Mouse (Mus musculus): ENCODE data around the gene Taar8b. TPM values are rescaled to one million over a fixed set of nuclear protein-coding genes. Genes with fewer than 3 reads are reported as not detected.
"Not testable (repeated sequence)": the region's sequence is repeated elsewhere in the genome, so short reads cannot be mapped to it uniquely, and the experiment has no call there.

Gene Taar8b
- polyA plus RNA-seq, 1 experiment from 2014 or later, result not detected

DNA sequence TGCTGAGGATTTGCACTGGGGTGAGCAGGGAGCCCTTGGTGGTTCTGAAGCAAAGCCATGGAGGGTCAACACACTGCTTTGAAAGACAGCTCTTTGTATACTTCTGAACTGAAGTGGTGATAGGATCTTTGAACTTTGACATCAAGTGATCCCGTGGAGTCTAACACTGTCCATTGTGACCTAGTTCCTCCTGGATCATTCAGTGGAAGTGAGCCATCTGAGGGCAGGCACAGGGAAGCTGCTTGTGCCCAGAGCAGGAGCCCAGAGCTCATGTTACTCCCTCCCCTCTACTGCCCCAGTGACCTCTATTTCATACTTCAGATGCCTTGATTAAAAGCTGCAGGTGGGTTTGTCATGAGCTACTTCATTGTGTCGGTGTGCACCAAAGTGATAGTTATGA is 4.9 kb upstream of the Taar8b start:
- not testable (repeated sequence) for H3K36me3 ChIP-seq; H3K4me3 ChIP-seq (replicated peaks); H3K4me2 ChIP-seq (replicated peaks); H3K4me1 ChIP-seq (replicated peaks); ATAC-seq; H3K27me3 ChIP-seq (replicated peaks); H3K27ac ChIP-seq; H3K9ac ChIP-seq; H3K9me3 ChIP-seq
- 67% methylated on average over 2 of the region's 2 CpGs for WGBS

- Histone ChIP-seq H3K27ac (0 out of 2 replicates have a peak overlapping the region, but pooled peaks have one; percentile 44), H3K27me3 (replicated peaks) (no peaks in the 10 kb centered on the region), H3K9ac (no peak overlapping the region), H3K36me3 (no peaks in the 10 kb centered on the region), H3K4me3 (replicated peaks) (no peak overlapping the region), H3K9me3 (no peaks in the 10 kb centered on the region), H3K4me1 (replicated peaks) (no peaks in the 10 kb centered on the region), H3K4me2 (replicated peaks) (no peak overlapping the region)
- WGBS, result 84% methylated on average over 2 of the region's 2 CpGs
- no peak; the same call in 1 of the 2 replicates for ATAC-seq
Measured at GRCm38 (mm10) chr10:24087168-24087567, 4.9 kb downstream of the Taar8b start.

DNA sequence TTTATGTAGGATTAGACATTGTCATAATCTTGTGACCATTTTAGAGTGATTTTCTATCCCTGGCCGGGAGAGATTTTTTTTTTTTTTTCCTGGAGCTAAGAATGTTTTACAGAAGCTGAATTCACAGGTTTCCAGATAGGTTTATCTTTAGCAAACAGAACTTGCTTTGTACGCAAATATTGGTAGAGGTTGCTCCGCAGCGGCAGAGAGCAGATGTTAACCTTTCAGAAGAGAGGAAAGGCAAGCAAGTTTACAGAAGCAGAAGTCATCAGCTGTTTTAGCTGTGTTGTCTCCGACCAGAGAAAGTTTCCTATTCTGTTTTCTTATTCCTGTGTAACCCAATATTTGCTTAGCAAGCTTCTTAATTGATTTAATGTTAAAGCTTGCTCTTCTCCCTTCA is 5.5 kb downstream of the Taar8b start:
- no peaks in the 10 kb centered on the region for H3K4me1 ChIP-seq (replicated peaks)
- ATAC-seq, result peak; percentile 77
- 50% methylated on average over 5 of the region's 5 CpGs for WGBS
- H3K9ac ChIP-seq, result no peak overlapping the region
- H3K36me3 ChIP-seq, result no peaks in the 10 kb centered on the region
- H3K27me3 ChIP-seq (replicated peaks), result no peaks in the 10 kb centered on the region
- H3K4me3 ChIP-seq (replicated peaks), result no peak overlapping the region
- H3K9me3 ChIP-seq, result no peaks in the 10 kb centered on the region
- no peak overlapping the region for H3K4me2 ChIP-seq (replicated peaks)
- H3K27ac ChIP-seq, result 0 out of 2 replicates have a peak overlapping the region, but pooled peaks have one; percentile 44

DNA sequence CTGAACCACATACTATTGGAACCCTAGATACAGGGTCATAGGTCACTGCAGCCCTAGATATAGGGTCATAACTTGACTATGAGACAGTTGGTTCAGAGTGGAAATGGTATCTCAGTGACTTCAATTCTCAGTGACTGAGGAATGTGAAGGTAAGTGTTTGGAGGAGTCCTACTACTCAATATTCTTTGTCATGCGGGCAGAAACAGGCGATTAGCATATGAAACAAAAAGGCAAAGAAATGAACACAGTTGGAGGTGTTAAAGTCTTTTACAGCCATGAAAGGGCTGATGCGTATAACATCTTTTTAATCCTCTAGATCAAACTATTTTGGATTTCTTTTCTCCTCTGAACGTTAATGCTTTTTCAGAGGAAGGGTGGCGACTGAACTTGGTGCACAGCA is 6.2 kb downstream of the Taar8b start:
- no peak overlapping the region for H3K4me3 ChIP-seq (replicated peaks)
- H3K4me1 ChIP-seq (replicated peaks), result no peaks in the 10 kb centered on the region
- H3K27ac ChIP-seq, result no peak overlapping the region
- no peaks in the 10 kb centered on the region for H3K27me3 ChIP-seq (replicated peaks)
- H3K9ac ChIP-seq, result no peak overlapping the region
- WGBS, result 71% methylated on average over 5 of the region's 5 CpGs
- H3K9me3 ChIP-seq, result no peaks in the 10 kb centered on the region
- no peak overlapping the region for H3K4me2 ChIP-seq (replicated peaks)
- no peaks in the 10 kb centered on the region for H3K36me3 ChIP-seq
- ATAC-seq, result no peak

GRCm38 (mm10) chr10:24080166-24080565 is 11.9 kb downstream of the Taar8b start:
- H3K36me3 ChIP-seq, result no peaks in the 10 kb centered on the region
- no peaks in the 10 kb centered on the region for H3K4me1 ChIP-seq (replicated peaks)
- no peak overlapping the region for H3K27ac ChIP-seq
- no peak overlapping the region for H3K4me2 ChIP-seq (replicated peaks)
- H3K9me3 ChIP-seq, result no peaks in the 10 kb centered on the region
- H3K4me3 ChIP-seq (replicated peaks), result no peak overlapping the region
- no peaks in the 10 kb centered on the region for H3K27me3 ChIP-seq (replicated peaks)
- H3K9ac ChIP-seq, result no peak overlapping the region
- ATAC-seq, result no peak
- 41% methylated on average over 3 of the region's 3 CpGs for WGBS

GRCm38 (mm10) chr10:24076200-24076599 is 15.9 kb downstream of the Taar8b start, which contains the start of gene Taar8a:
Taar8a (plus strand) TSS chr10:24076500.
- not testable (repeated sequence) for ATAC-seq; H3K4me2 ChIP-seq (replicated peaks); H3K4me3 ChIP-seq (replicated peaks); H3K9ac ChIP-seq; H3K27ac ChIP-seq; H3K9me3 ChIP-seq; H3K4me1 ChIP-seq (replicated peaks); H3K36me3 ChIP-seq; H3K27me3 ChIP-seq (replicated peaks)
- WGBS, result 84% methylated on average over 2 of the region's 4 CpGs

DNA sequence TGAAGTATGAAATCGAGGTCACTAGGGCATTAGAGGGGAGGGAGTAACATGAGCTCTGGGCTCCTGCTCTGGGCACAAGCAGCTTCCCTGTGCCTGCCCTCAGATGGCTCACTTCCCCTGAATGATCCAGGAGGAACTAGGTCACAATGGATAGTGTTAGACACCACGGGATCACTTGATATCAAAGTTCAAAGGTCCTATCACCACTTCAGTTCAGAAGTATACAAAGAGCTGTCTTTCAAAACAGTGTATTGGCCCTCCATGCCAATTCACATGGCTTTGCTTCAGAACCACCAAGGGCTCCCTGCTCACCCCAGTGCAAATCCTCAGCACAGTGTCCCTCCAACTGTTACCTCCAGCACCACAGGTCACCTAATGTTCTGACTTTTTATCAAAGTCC is 17.3 kb downstream of the Taar8b start:
- H3K4me1 ChIP-seq (replicated peaks); H3K36me3 ChIP-seq; H3K4me3 ChIP-seq (replicated peaks); H3K4me2 ChIP-seq (replicated peaks); H3K9me3 ChIP-seq; H3K27ac ChIP-seq; H3K27me3 ChIP-seq (replicated peaks); H3K9ac ChIP-seq: not testable (repeated sequence)
- peak; percentile 43; the same call in 1 of the 2 replicates for ATAC-seq
- 47% methylated on average over 2 of the region's 2 CpGs for WGBS

DNA sequence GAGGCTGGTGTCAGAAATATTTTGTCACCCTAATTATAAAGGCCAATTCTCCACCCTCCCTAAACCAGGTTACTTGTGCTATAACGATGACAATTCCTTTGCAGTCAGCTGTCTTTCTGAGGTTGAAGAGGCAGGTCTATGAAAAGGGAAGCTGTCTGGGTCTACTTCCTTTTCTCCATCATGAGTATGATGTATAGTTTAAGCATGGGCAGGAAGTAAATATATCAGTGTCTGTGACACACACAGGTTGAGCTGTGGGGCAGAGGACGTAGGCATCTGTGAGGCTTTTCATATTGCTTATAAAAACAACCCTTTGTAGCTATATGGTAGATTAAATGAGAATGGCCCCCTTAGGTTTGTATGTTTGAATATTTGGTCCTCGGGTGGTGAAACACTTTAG is 33.1 kb downstream of the Taar8b start:
- Histone ChIP-seq H3K27me3 (replicated peaks) (no peaks in the 10 kb centered on the region), H3K9me3 (no peaks in the 10 kb centered on the region), H3K4me1 (replicated peaks) (no peaks in the 10 kb centered on the region), H3K27ac (no peak overlapping the region), H3K4me2 (replicated peaks) (no peak overlapping the region), H3K4me3 (replicated peaks) (no peak overlapping the region), H3K9ac (no peak overlapping the region), H3K36me3 (no peaks in the 10 kb centered on the region)
- 84% methylated on average over 3 of the region's 3 CpGs for WGBS
- no peak for ATAC-seq

DNA sequence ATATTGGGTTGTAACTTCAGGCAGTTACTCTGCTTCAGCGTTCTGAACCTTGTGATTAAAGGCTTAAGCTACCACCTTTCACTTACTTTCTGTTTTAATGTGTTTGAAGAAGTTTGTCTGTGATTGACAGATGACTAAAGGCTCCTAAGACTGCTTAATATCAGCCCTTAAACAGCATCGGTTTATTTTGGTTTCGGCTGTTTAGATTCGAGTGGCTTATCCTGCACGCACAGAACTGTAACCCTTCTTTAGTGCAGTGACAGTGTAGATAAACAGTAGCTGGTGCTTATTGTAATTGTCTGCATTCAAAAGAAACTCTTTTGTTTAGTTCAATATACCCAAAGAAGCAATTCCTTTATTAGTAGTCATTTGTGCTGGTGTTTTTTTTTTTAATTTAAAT is 40.1 kb downstream of the Taar8b start:
- H3K4me1 ChIP-seq (replicated peaks), result no peaks in the 10 kb centered on the region
- ATAC-seq, result no peak
- H3K27ac ChIP-seq, result no peak overlapping the region
- H3K4me3 ChIP-seq (replicated peaks), result no peak overlapping the region
- H3K9ac ChIP-seq, result no peak overlapping the region
- WGBS, result 47% methylated on average over 5 of the region's 5 CpGs
- H3K36me3 ChIP-seq, result no peaks in the 10 kb centered on the region
- H3K9me3 ChIP-seq, result no peaks in the 10 kb centered on the region
- H3K4me2 ChIP-seq (replicated peaks), result no peak overlapping the region
- H3K27me3 ChIP-seq (replicated peaks), result no peaks in the 10 kb centered on the region

GRCm38 (mm10) chr10:24049210-24049609 is 42.9 kb downstream of the Taar8b start, which contains the start of gene Taar7f:
Taar7f (plus strand) TSS chr10:24049510.
- no peak for ATAC-seq

More at GRCm38 (mm10) chr10:24049210-24049609, 42.9 kb downstream of the Taar8b start, which contains the start of gene Taar7f:
- no peak within 1 kb of the TSS for H3K9ac ChIP-seq
- no peaks in the 10 kb centered on the region for H3K27me3 ChIP-seq (replicated peaks)
- no peaks in the 10 kb centered on the region for H3K4me1 ChIP-seq (replicated peaks)
- H3K9me3 ChIP-seq, result no peaks in the 10 kb centered on the region
- no peak within 1 kb of the TSS for H3K4me2 ChIP-seq (replicated peaks)
- H3K4me3 ChIP-seq (replicated peaks), result no peak within 1 kb of the TSS
- H3K36me3 ChIP-seq, result no peaks in the 10 kb centered on the region
- H3K27ac ChIP-seq, result no peak within 1 kb of the TSS

Other genes with a start within 250 kb of the Taar8b start
- 0.24 and 0.28 TPM in 2 replicates for gene Vnn3, start 240.8 kb downstream of the Taar8b start, polyA plus RNA-seq (2015; fragmentation: Nextera tagmentation; extraction: Ambion mirVana)
- gene Vnn1, start 197.6 kb downstream of the Taar8b start, polyA plus RNA-seq (2015; fragmentation: Nextera tagmentation; extraction: Ambion mirVana), result 1.9 and 2.4 TPM in 2 replicates
- not detected in 2 replicates for gene Taar1, start 171.9 kb downstream of the Taar8b start, polyA plus RNA-seq (2015; fragmentation: Nextera tagmentation; extraction: Ambion mirVana)
- gene Taar2, start 153.7 kb downstream of the Taar8b start, polyA plus RNA-seq (2015; fragmentation: Nextera tagmentation; extraction: Ambion mirVana), result 0.14 and 0.21 TPM in 2 replicates
- gene Taar3, start 142.7 kb downstream of the Taar8b start, polyA plus RNA-seq (2015; fragmentation: Nextera tagmentation; extraction: Ambion mirVana), result not detected in 2 replicates
- gene Taar4, start 131.8 kb downstream of the Taar8b start, polyA plus RNA-seq (2015; fragmentation: Nextera tagmentation; extraction: Ambion mirVana), result not detected in 2 replicates
- not detected in 2 replicates for gene Taar5, start 121.6 kb downstream of the Taar8b start, polyA plus RNA-seq (2015; fragmentation: Nextera tagmentation; extraction: Ambion mirVana)
- not detected in 2 replicates for gene Taar6, start 106.6 kb downstream of the Taar8b start, polyA plus RNA-seq (2015; fragmentation: Nextera tagmentation; extraction: Ambion mirVana)
- gene Taar7a, start 98.8 kb downstream of the Taar8b start, polyA plus RNA-seq (2015; fragmentation: Nextera tagmentation; extraction: Ambion mirVana), result not detected in 2 replicates
- not detected in 2 replicates for gene Taar7b, start 92.4 kb downstream of the Taar8b start, polyA plus RNA-seq (2015; fragmentation: Nextera tagmentation; extraction: Ambion mirVana)
- gene Taar7d, start 65.1 kb downstream of the Taar8b start, polyA plus RNA-seq (2015; fragmentation: Nextera tagmentation; extraction: Ambion mirVana), result not detected in 2 replicates
- gene Taar7e, start 54.7 kb downstream of the Taar8b start, polyA plus RNA-seq (2015; fragmentation: Nextera tagmentation; extraction: Ambion mirVana), result not detected in 2 replicates
- not detected in 2 replicates for gene Taar7f, start 42.8 kb downstream of the Taar8b start, polyA plus RNA-seq (2015; fragmentation: Nextera tagmentation; extraction: Ambion mirVana)
- gene Taar8a, start 15.8 kb downstream of the Taar8b start, polyA plus RNA-seq (2015; fragmentation: Nextera tagmentation; extraction: Ambion mirVana), result not detected in 2 replicates
- gene Taar8c, start 9.6 kb upstream of the Taar8b start, polyA plus RNA-seq (2015; fragmentation: Nextera tagmentation; extraction: Ambion mirVana), result not detected in 2 replicates
- gene Taar9, start 17.2 kb upstream of the Taar8b start, polyA plus RNA-seq (2015; fragmentation: Nextera tagmentation; extraction: Ambion mirVana), result not detected in 2 replicates
- 123 and 127 TPM in 2 replicates for gene Stx7, start 57.0 kb upstream of the Taar8b start, polyA plus RNA-seq (2015; fragmentation: Nextera tagmentation; extraction: Ambion mirVana)
- 14.2 and 14.7 TPM in 2 replicates for gene Moxd1, start 131.2 kb upstream of the Taar8b start, polyA plus RNA-seq (2015; fragmentation: Nextera tagmentation; extraction: Ambion mirVana)